Mouse (Mus musculus) heart, embryonic 15.5 days (tissue): Measurements from ENCODE around the gene Pdilt. TPM values are rescaled to one million over a fixed set of nuclear protein-coding genes. Genes with fewer than 3 reads are reported as not detected.

Source experiments
- polyA plus RNA-seq: library from polyadenylated mRNA; unstranded; fragments of >200 nt; fragmentation: Nextera tagmentation; extraction: Ambion mirVana; gene quantifications from 2 replicates; pipeline ENCODE4 v1.2.1, GENCODE M21; 2015

The Pdilt gene
- polyA plus RNA-seq, 1 experiment from 2014 or later: not detected

Other genes starting within 250 kb of the Pdilt start
- gene Gp2, start 64.2 kb downstream of the Pdilt start, polyA plus RNA-seq: not detected in 2 replicates
- gene Umod, start 44.2 kb downstream of the Pdilt start, polyA plus RNA-seq: not detected in 2 replicates
- gene Acsm5, start 4.0 kb downstream of the Pdilt start, polyA plus RNA-seq: not detected in 2 replicates
- not detected in 2 replicates for gene Acsm2, start 30.9 kb upstream of the Pdilt start, polyA plus RNA-seq
- gene Acsm1, start 83.5 kb upstream of the Pdilt start, polyA plus RNA-seq: 0.75 TPM in 1 of 2 replicates, not detected in the other
- not detected in 2 replicates for gene Acsm4, start 166.5 kb upstream of the Pdilt start, polyA plus RNA-seq
- 42.6 and 49.9 TPM in 2 replicates for gene Thumpd1, start 197.3 kb upstream of the Pdilt start, polyA plus RNA-seq
- gene Acsm3, start 237.4 kb upstream of the Pdilt start, polyA plus RNA-seq: 0.13 and 0.34 TPM in 2 replicates